Mouse (Mus musculus) left cerebral cortex, adult 2 months (tissue): ENCODE measurements around the gene Hspbp1. TPM values are rescaled to one million over a fixed set of nuclear protein-coding genes. Genes with fewer than 3 reads are reported as not detected.
A peak's percentile ranks its signal among the peaks of the same experiment; 100 is the strongest.

Experiments used
- DNase-seq, 2 experiments: peaks; one replicate each; pipeline ENCODE4 v3.0.0; 2021 to 2022; ENCODE audit warnings: low spot score in 2 of 2, mixed read lengths in 1 of 2; ENCODE audit errors: extremely low spot score in 1 of 2
- H3K27ac ChIP-seq: fragments of 200-600 bp; 2 replicates; pipeline ENCODE4 v1.8.1; 2022
- H3K4me3 ChIP-seq: fragments of 200-600 bp; 2 replicates; pipeline ENCODE4 v1.8.1; 2022
- CTCF ChIP-seq: fragments of 200-600 bp; IDR thresholded peaks from 2 replicates; pipeline ENCODE4 v1.8.1; 2022; ENCODE audit warnings: antibody characterized with exemption, mild to moderate bottlenecking, moderate library complexity
- intact Hi-C: fragments of 180-260 bp; cut with DNase I; formaldehyde crosslinking; loops from one replicate; pipeline ENCODE4 v1.15.1; 2025
- total RNA-seq, 2 experiments: library from RNA; stranded (reverse); gene quantifications; 2 replicates each; pipeline ENCODE4 v1.2.3; 2021

Hspbp1 gene
- total RNA-seq, 2 experiments from 2014 or later: 99.9 to 102 TPM

- Histone ChIP-seq H3K27ac (no peak overlapping the region), H3K4me3 (no peak overlapping the region)
- intact Hi-C loops: no loop called here
- no peak for TF ChIP-seq CTCF
- DNase-seq: no peak
Observed at GRCm38 (mm10) chr7:4663742-4664141, 21.1 kb downstream of the Hspbp1 start.

- peak in 1 of 2 experiments; percentile 35 for DNase-seq
- Histone ChIP-seq H3K27ac (no peak overlapping the region), H3K4me3 (no peak overlapping the region)
- intact Hi-C loops: no loop called here
- TF ChIP-seq CTCF: no peak
Observed at GRCm38 (mm10) chr7:4663179-4663578, 21.7 kb downstream of the Hspbp1 start.

- TF ChIP-seq CTCF: no peak
- no peak for DNase-seq
- Histone ChIP-seq H3K4me3 (peak overlapping the region; percentile 97), H3K27ac (peak overlapping the region; percentile 98)
- intact Hi-C loops: loop anchor here (1.0 to 2.0 kb wide), 2 partner anchors 25 to 30 kb away; partner anchors contain the start of genes Brsk1 and Hspbp1
Observed at GRCm38 (mm10) chr7:4659911-4660443, 24.9 kb downstream of the Hspbp1 start.

GRCm38 (mm10) chr7:4658912-4659551 lies 25.8 kb downstream of the Hspbp1 start, which contains the start of gene Ppp6r1:
Gene Ppp6r1 (minus strand): TSS chr7:4659019.
- intact Hi-C loops: loop anchor here (1.0 to 2.0 kb wide), 2 partner anchors 26 to 31 kb away; partner anchors contain the start of genes Brsk1 and Hspbp1
- TF ChIP-seq CTCF: peak; percentile 52
- H3K4me3 ChIP-seq: peak within 1 kb of the TSS; percentile 97
- peak; percentile 97 to 98 for DNase-seq
- H3K27ac ChIP-seq: peak within 1 kb of the TSS; percentile 98

GRCm38 (mm10) chr7:4658128-4658907 lies 26.6 kb downstream of the Hspbp1 start:
- H3K4me3 ChIP-seq: peak overlapping the region; percentile 97
- no peak for TF ChIP-seq CTCF
- intact Hi-C loops: loop anchor here (2.0 kb wide), 1 partner anchor 26 kb away; the partner anchor contains the start of gene Hspbp1
- no peak for DNase-seq
- peak overlapping the region; percentile 98 for H3K27ac ChIP-seq

- peak; percentile 51 to 66 for DNase-seq
Observed at GRCm38 (mm10) chr7:4657521-4658127, 27.2 kb downstream of the Hspbp1 start.

GRCm38 (mm10) chr7:4656818-4657217 lies 28.1 kb downstream of the Hspbp1 start:
- no peak for DNase-seq
- no peak for TF ChIP-seq CTCF
- Histone ChIP-seq H3K4me3 (peak overlapping the region; percentile 97), H3K27ac (peak overlapping the region; percentile 10)
- intact Hi-C loops: no loop called here

More at GRCm38 (mm10) chr7:4657521-4658127, 27.2 kb downstream of the Hspbp1 start:
- no peak for TF ChIP-seq CTCF
- peak overlapping the region; percentile 97 for H3K4me3 ChIP-seq
- H3K27ac ChIP-seq: peak overlapping the region; percentile 98
- intact Hi-C loops: loop anchor here (2.0 kb wide), 1 partner anchor 27 kb away; the partner anchor contains the start of gene Hspbp1

- TF ChIP-seq CTCF: no peak
- intact Hi-C loops: no loop called here
- H3K4me3 ChIP-seq: no peak overlapping the region
- H3K27ac ChIP-seq: no peak overlapping the region
- DNase-seq: no peak
Observed at GRCm38 (mm10) chr7:4655916-4656315, 29.0 kb downstream of the Hspbp1 start.

- no peak for TF ChIP-seq CTCF
- Histone ChIP-seq H3K27ac (no peak overlapping the region), H3K4me3 (no peak overlapping the region)
- intact Hi-C loops: no loop called here
- DNase-seq: no peak
Observed at GRCm38 (mm10) chr7:4655393-4655792, 29.5 kb downstream of the Hspbp1 start.

GRCm38 (mm10) chr7:4654221-4654620 lies 30.6 kb downstream of the Hspbp1 start:
- no peak for TF ChIP-seq CTCF
- DNase-seq: no peak
- Histone ChIP-seq H3K4me3 (no peak overlapping the region), H3K27ac (peak overlapping the region; percentile 58)
- intact Hi-C loops: no loop called here

- intact Hi-C loops: no loop called here
- Histone ChIP-seq H3K4me3 (no peak overlapping the region), H3K27ac (peak overlapping the region; percentile 58)
- DNase-seq: no peak
- TF ChIP-seq CTCF: no peak
Observed at GRCm38 (mm10) chr7:4653780-4654179, 31.1 kb downstream of the Hspbp1 start.
